Comparison of ENCODE assay signal across 25 mouse cellular contexts in the genomic region with DNA sequence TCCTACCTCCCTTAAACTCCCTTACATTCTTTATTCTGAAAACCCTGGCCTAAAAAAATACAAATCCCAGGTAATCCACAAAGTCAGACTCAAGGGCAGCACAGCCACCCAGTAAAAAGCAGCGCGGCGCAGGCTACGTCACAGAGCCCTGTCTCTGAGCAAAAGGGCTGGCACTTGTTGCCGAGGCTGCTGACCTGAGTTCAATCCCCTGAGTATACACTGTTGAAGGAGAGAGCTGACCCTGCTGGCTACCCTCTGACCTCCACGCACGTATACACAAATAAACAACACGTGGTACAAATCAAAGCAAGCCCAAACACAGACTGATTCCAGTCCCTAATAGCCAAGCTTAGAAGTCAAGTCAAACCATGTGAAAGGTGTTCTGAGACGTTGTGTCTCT. TPM values are rescaled to one million over a fixed set of nuclear protein-coding genes. Genes with fewer than 3 reads are reported as not detected.
DNase-seq lines count a peak whose midpoint lies in the region; ATAC-seq lines count a peak whose summit lies in the region.
"Had no signal": no experiment of that assay in that cellular context is flagged by ENCODE, and none has a peak within 500 bp of the region (broad histone marks: within the 10 kb centered on the region; RNA-seq: fewer than 3 reads in every experiment).

No protein-coding gene starts in this region.

- no peaks in the 10 kb centered on the region for H3K27me3 ChIP-seq in heart, embryonic 15.5 days
- no peaks in the 10 kb centered on the region for H3K27me3 ChIP-seq in embryonic facial prominence, embryonic 10.5 days (replicated peaks; ENCODE audit: low read depth, poor library complexity, severe bottlenecking)
- no peaks in the 10 kb centered on the region for H3K27me3 ChIP-seq in stomach, embryonic 14.5 days (ENCODE audit: control insufficient read depth, insufficient read depth, low read length)
- H3K27me3 ChIP-seq: forebrain, embryonic 15.5 days; limb, embryonic 13.5 days; liver, embryonic 13.5 days; midbrain, embryonic 13.5 days; neural tube, embryonic 13.5 days had no signal

- peak overlapping the region; percentile 62 for H3K4me2 ChIP-seq in heart, embryonic 15.5 days
- no peak overlapping the region for H3K4me2 ChIP-seq in stomach, embryonic 14.5 days (replicated peaks; ENCODE audit: low read depth, low read length)
- H3K4me2 ChIP-seq: forebrain, embryonic 15.5 days; limb, embryonic 13.5 days; liver, embryonic 13.5 days; midbrain, embryonic 13.5 days; neural tube, embryonic 13.5 days had no signal

- WGBS in heart, embryonic 15.5 days = 39% methylated on average over 9 of the region's 9 CpGs
- WGBS in embryonic facial prominence, embryonic 10.5 days = 47% methylated on average over 9 of the region's 9 CpGs
- 65% methylated on average over 9 of the region's 9 CpGs for WGBS in stomach, embryonic 14.5 days

- H3K4me3 ChIP-seq in heart, embryonic 15.5 days = peak overlapping the region; percentile 58
- no peak overlapping the region for H3K4me3 ChIP-seq in embryonic facial prominence, embryonic 10.5 days
- H3K4me3 ChIP-seq in stomach, embryonic 14.5 days (ENCODE audit: low read depth, low read length) = no peak overlapping the region
- H3K4me3 ChIP-seq: erythroblast, embryonic 14.5 days; forebrain, embryonic 15.5 days; limb, embryonic 13.5 days; liver, embryonic 13.5 days; midbrain, embryonic 13.5 days; neural tube, embryonic 13.5 days had no signal

- peaks cover 10% of the 10 kb centered on the region; the same call in 1 of the 2 replicates for H3K36me3 ChIP-seq in heart, embryonic 15.5 days
- peaks cover 43% of the 10 kb centered on the region for H3K36me3 ChIP-seq in embryonic facial prominence, embryonic 10.5 days (replicated peaks)
- H3K36me3 ChIP-seq in stomach, embryonic 14.5 days (ENCODE audit: control insufficient read depth, insufficient read depth, low read length) = no peaks in the 10 kb centered on the region

- no peaks in the 10 kb centered on the region for H3K9me3 ChIP-seq in heart, embryonic 15.5 days (replicated peaks)
- no peaks in the 10 kb centered on the region for H3K9me3 ChIP-seq in embryonic facial prominence, embryonic 10.5 days
- no peaks in the 10 kb centered on the region for H3K9me3 ChIP-seq in stomach, embryonic 14.5 days (ENCODE audit: control insufficient read depth, low read depth, low read length)
- H3K9me3 ChIP-seq: forebrain, embryonic 15.5 days; G1E; limb, embryonic 13.5 days; liver, embryonic 13.5 days; midbrain, embryonic 13.5 days; neural tube, embryonic 13.5 days had no signal

- peaks cover 44% of the 10 kb centered on the region for H3K4me1 ChIP-seq in heart, embryonic 15.5 days (replicated peaks)
- peaks cover 23% of the 10 kb centered on the region for H3K4me1 ChIP-seq in embryonic facial prominence, embryonic 10.5 days
- H3K4me1 ChIP-seq in stomach, embryonic 14.5 days (ENCODE audit: control insufficient read depth, insufficient read depth, low read length) = no peaks in the 10 kb centered on the region; the same call in 1 of the 2 replicates

- ATAC-seq in heart, embryonic 15.5 days (replicated peaks; ENCODE audit: insufficient number of reproducible peaks, insufficient read depth, low FRiP score, low read depth) = no peak
- no peak for ATAC-seq in stomach, embryonic 14.5 days (ENCODE audit: insufficient number of reproducible peaks, insufficient read depth, low FRiP score, low read depth)
- no peak for ATAC-seq in erythroid progenitor cell, adult 5-6 weeks (replicated peaks; ENCODE audit: low FRiP score, poor library complexity, severe bottlenecking)
- ATAC-seq: activated CD4-positive, CD25-positive, alpha-beta regulatory T cell, adult 4 months; forebrain, embryonic 15.5 days; midbrain, embryonic 13.5 days had no signal

- H3K9ac ChIP-seq in heart, embryonic 15.5 days = peak overlapping the region; percentile 61
- no peak overlapping the region for H3K9ac ChIP-seq in stomach, embryonic 14.5 days (replicated peaks; ENCODE audit: low read depth, low read length)
- H3K9ac ChIP-seq: forebrain, embryonic 15.5 days; limb, embryonic 13.5 days; liver, embryonic 13.5 days; midbrain, embryonic 13.5 days; neural tube, embryonic 13.5 days had no signal

- peak; percentile 90 for DNase-seq in heart, adult 11 months
- DNase-seq in heart, postnatal 14 days = no peak
- DNase-seq in heart, adult 9 months (ENCODE audit: low spot score in 2 of 2) = no peak
- peak; percentile 27 for DNase-seq in embryonic facial prominence, embryonic 10.5 days (ENCODE audit: low spot score)
- DNase-seq: adrenal gland, postnatal 10 days; cerebellum, adult 11 months; cerebellum, postnatal 14 days; gastrocnemius, postnatal 14 days; liver, embryonic 13.5 days; right cerebral cortex, adult 18-20 months; thymus, postnatal 36 days had no signal

- intact Hi-C loops in heart, postnatal 14 days (cut with DNase I) = loop anchor here (5.0 kb wide), 1 partner anchor 67 kb away; no protein-coding TSS in a partner anchor

- peak overlapping the region; percentile 98 for H3K27ac ChIP-seq in heart, embryonic 15.5 days
- no peak overlapping the region; the same call in 1 of the 2 replicates for H3K27ac ChIP-seq in embryonic facial prominence, embryonic 10.5 days (replicated peaks)
- peak overlapping the region; percentile 55; the same call in 1 of the 2 replicates for H3K27ac ChIP-seq in stomach, embryonic 14.5 days (ENCODE audit: low read length)
- H3K27ac ChIP-seq: forebrain, embryonic 15.5 days; limb, embryonic 13.5 days; liver, embryonic 13.5 days; macrophage; midbrain, embryonic 13.5 days; neural tube, embryonic 13.5 days had no signal

RNA-seq across cellular contexts. Expression of a gene that starts 2.1 kb away (rescaled TPM):
- 100 to 1,000 TPM; 195 to 220 TPM for total RNA-seq in heart, postnatal 14 days (2021)
- polyA plus RNA-seq in heart, embryonic 15.5 days (2015; fragmentation: Nextera tagmentation; extraction: Ambion mirVana) = 51.7 and 65.3 TPM in 2 replicates
- polyA plus RNA-seq in embryonic facial prominence, embryonic 10.5 days (2016; fragmentation: Nextera tagmentation; extraction: Ambion mirVana) = 4.2 and 4.9 TPM in 2 replicates
- polyA plus RNA-seq in stomach, embryonic 14.5 days (2014; fragmentation: Nextera tagmentation; extraction: Ambion mirVana) = 8.4 and 9.8 TPM in 2 replicates
- total RNA-seq in erythroid progenitor cell, adult 5-6 weeks (2015; ENCODE audit: low replicate concordance) = 0.72 and 0.84 TPM in 2 replicates
- 0.23 TPM in 1 of 2 replicates, not detected in the other for total RNA-seq in erythroid progenitor cell, adult 5-6 weeks (2017; ENCODE audit: low replicate concordance)
- polyA plus RNA-seq: G1E, macrophage had no signal

RNA-seq across cellular contexts. Expression of a gene that starts 19.1 kb away (rescaled TPM):
- 1 to 10 TPM; 4.0 to 4.4 TPM for total RNA-seq in heart, postnatal 14 days (2021)
- 7.6 and 7.8 TPM in 2 replicates for polyA plus RNA-seq in heart, embryonic 15.5 days (2015; fragmentation: Nextera tagmentation; extraction: Ambion mirVana)
- polyA plus RNA-seq in embryonic facial prominence, embryonic 10.5 days (2016; fragmentation: Nextera tagmentation; extraction: Ambion mirVana) = 8.4 and 8.7 TPM in 2 replicates
- 8.0 and 11.5 TPM in 2 replicates for polyA plus RNA-seq in stomach, embryonic 14.5 days (2014; fragmentation: Nextera tagmentation; extraction: Ambion mirVana)
- total RNA-seq in erythroid progenitor cell, adult 5-6 weeks (2015; ENCODE audit: low replicate concordance) = 4.2 and 6.5 TPM in 2 replicates
- total RNA-seq in erythroid progenitor cell, adult 5-6 weeks (2017; ENCODE audit: low replicate concordance) = 2.6 and 4.0 TPM in 2 replicates

RNA-seq across cellular contexts. Expression of a gene that starts 42.2 kb away (rescaled TPM):
- under 1 TPM in 1 of 2 experiments, not detected in 1; 0.12 TPM for total RNA-seq in heart, postnatal 14 days (2021)
- polyA plus RNA-seq in heart, embryonic 15.5 days (2015; fragmentation: Nextera tagmentation; extraction: Ambion mirVana) = 0.32 TPM in 1 of 2 replicates, not detected in the other
- not detected in 2 replicates for polyA plus RNA-seq in embryonic facial prominence, embryonic 10.5 days (2016; fragmentation: Nextera tagmentation; extraction: Ambion mirVana)
- polyA plus RNA-seq in stomach, embryonic 14.5 days (2014; fragmentation: Nextera tagmentation; extraction: Ambion mirVana) = 0.23 TPM in 1 of 2 replicates, not detected in the other
- 0.84 and 1.1 TPM in 2 replicates for total RNA-seq in erythroid progenitor cell, adult 5-6 weeks (2015; ENCODE audit: low replicate concordance)
- total RNA-seq in erythroid progenitor cell, adult 5-6 weeks (2017; ENCODE audit: low replicate concordance) = 0.38 TPM in 1 of 2 replicates, not detected in the other
- polyA plus RNA-seq: embryonic facial prominence, embryonic 11.5 days; erythroblast, embryonic 14.5 days; G1E; kidney, embryonic 16.5 days; limb, embryonic 13.5 days; liver, embryonic 13.5 days; lung, embryonic 16.5 days; macrophage had no signal

Comparison
In these comparisons a context has a peak if more than half of its experiments do, and no peak if none do; other contexts are left out.
1. DNase-seq: peak in heart, adult 11 months (single experiment) and embryonic facial prominence, embryonic 10.5 days (single experiment); none in heart, postnatal 14 days (0 of 2) and heart, adult 9 months (0 of 2).